Mouse (Mus musculus) spleen, postnatal 10 days (tissue): Measurements from ENCODE around the gene Madcam1.
A peak's percentile ranks its signal among the peaks of the same experiment; 100 is the strongest.

ENCODE experiments used
- DNase-seq, 2 experiments: peaks; one replicate each; pipeline ENCODE4 v3.0.0; 2021 to 2022; ENCODE audit warnings: low spot score in 2 of 2

The Madcam1 gene

GRCm38 (mm10) chr10:79668076-79668475, 3.7 kb downstream of the Madcam1 start:
- no peak for DNase-seq

DNA sequence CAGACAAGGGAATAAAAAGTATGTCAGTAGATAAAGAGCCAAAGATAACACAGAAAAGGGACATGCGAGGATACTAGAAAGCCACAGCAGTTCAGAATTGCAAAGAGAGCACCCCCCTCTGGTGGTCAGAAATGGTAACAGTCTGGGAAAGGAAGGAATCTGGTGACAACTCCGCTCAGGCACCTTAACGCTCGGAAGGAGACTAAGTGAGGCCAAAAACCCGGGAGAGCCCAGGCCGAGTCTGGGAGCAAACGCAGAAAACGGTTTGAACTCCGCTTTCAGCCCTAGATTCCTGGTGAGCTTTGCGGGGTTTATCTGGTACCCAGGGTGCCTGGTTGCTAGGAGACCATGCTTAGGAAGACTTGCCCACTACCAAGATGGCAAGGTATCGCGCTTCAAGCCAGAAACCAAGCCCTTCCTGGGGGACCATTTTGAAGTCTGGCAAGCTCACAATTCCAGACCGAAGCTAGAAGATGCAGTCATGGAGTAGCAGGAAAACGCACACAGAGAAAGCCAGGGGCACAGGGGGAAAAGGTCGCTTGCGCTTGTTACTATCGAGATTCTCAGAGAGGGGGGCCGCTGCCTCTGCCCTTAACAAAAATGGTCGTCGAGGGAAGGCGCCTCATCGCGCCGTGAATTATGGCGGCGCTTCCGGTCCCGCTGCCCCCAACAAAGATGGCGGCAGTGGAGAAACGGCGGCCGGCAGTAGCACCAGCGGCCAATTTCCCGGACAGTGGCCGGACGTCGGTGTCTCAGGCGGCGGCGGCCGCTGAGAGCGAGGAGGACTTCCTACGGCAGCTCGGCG, 4.6 kb downstream of the Madcam1 start, which contains the start of gene Tpgs1:
Tpgs1 (plus strand) TSS at position 599 of the 805 bp plus-strand sequence.
- DNase-seq: peak; percentile 87 to 89

GRCm38 (mm10) chr10:79669576-79670057, 5.3 kb downstream of the Madcam1 start:
- DNase-seq: peak; percentile 79 to 83

DNA sequence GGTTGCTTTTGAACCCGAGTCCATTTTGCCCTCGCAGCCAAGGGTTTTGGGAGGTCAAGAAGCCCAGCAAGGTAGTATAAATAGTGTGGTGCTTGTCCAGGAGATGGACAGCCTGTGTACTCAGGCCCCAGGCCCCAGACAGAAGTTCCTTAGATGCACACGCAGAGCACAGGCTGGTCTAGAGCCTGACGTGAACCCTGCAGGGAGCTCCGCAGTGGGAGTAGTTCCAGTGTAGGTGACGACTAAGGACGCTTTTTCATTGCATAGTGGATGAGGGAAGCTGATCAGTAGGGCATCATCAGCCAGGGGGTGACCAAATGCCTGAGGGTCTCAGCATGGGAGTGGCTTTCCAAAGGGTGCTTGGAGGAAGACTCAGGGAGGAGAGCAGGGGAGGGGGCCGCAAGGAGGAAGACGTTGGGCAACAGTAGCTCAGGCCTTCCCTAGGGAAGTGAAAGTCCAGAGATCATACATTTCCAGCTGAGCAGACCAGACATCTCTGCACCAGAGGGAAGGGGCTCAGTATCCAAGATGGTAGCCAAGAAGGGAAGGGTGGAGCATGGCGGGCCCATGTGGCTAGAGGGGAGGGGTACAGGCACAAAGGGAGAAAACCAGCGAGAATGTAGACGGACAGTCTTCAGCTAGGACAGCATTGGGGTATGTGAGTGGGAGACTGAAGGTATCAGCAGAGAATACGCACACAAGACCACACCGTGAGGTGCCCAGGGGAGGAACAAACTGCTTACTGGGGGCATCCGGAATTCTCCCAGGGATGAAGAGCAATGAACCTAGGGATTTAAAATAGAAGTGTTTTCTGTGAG, 5.9 kb downstream of the Madcam1 start:
- DNase-seq: no peak

- no peak for DNase-seq
Measured at GRCm38 (mm10) chr10:79671396-79672087, 7.2 kb downstream of the Madcam1 start.

GRCm38 (mm10) chr10:79672088-79672455, 7.7 kb downstream of the Madcam1 start:
- DNase-seq: no peak

DNA sequence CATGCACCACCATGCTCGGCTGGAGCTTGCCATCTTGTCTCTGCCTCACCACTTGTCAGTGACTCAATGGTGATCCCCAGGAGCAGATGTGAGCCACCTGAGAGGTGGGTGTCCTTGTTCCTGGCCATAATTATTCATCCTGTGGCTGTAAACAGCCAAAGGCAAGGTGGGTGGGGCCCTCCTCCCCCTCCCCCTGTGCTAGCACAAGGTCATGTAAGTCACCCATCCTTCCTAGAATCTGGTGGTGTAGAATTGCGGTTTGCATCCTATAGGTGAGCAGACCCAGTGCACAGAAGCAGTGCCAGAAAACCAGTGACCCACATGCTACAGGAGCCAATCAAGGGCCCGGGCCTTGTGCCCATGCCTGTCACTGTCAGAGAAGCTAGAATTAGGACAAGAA, 8.7 kb downstream of the Madcam1 start:
- DNase-seq: no peak

DNA sequence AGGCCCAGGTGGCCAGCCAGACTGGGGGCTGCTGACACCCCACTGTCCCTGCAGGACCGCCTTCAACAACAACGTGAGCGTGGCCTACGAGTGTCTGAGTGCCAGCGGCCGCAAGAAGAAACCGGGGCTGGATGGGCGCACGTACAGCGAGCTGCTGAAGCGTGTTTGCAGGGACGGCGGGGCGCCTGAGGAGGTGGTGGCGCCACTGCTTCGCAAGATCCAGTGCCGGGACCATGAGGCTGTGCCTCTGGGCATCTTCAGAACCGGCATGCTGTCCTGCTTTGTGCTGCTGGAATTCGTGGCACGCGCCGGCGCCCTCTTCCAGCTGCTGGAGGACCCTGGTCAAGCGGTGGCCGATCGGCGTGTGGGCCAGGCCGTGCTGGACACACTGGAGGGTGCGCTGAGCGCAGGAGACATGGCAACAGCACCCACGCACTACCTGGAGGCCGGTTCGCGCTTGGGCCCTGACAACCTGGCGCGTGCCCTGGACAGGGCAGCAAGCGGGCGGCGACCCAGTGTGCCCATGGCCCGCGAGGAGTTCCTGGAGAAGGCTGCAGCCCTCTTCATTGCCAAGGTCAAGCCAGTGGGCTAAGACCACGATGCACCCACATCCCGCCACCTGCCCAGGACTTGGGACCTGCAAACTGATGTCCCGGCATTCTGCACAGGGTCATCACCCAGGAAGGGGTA, 11.1 kb downstream of the Madcam1 start:
- DNase-seq: no peak

DNA sequence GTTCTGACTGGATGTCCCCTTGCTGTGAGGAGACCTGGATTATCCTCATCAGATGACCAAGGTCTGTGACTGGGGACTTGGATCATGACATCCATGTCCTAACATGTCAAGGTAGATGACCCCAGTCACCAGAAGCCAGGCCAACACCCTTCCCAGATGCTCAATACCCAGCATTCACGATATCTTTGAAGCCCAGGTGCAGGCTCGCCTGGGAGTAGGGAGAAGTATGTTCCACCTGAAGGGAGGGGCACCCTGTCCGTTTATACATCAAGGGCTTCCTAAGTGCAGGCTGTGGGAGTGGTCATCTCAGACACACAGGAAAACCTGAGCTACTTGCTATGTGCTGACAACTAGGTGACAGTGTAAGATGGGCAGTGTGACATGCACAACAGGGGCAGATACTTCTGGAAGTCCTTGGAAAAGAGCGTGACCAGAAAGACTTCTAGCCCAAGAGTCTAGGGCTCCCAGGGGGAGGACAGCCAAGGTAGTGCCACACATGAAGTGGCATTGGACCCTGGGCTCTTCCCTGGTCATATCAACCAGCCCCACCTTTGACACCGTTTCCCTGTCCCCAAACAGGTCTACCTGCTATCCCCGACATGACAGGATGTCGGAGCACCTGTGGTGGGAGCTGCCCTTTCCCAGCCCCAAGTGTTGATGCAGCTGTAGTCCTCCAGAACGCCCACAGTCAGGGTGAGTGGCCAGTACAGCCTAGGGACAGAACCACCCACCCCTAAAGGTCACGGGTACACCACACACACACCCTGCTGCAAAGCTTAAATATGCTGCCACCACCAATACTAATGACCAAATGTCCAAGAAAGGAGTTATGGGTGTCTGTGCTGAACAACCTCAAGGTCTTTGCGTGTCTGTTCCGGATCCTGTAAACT, 16.5 kb downstream of the Madcam1 start:
- DNase-seq: peak in 1 of 2 experiments; percentile 42

DNA sequence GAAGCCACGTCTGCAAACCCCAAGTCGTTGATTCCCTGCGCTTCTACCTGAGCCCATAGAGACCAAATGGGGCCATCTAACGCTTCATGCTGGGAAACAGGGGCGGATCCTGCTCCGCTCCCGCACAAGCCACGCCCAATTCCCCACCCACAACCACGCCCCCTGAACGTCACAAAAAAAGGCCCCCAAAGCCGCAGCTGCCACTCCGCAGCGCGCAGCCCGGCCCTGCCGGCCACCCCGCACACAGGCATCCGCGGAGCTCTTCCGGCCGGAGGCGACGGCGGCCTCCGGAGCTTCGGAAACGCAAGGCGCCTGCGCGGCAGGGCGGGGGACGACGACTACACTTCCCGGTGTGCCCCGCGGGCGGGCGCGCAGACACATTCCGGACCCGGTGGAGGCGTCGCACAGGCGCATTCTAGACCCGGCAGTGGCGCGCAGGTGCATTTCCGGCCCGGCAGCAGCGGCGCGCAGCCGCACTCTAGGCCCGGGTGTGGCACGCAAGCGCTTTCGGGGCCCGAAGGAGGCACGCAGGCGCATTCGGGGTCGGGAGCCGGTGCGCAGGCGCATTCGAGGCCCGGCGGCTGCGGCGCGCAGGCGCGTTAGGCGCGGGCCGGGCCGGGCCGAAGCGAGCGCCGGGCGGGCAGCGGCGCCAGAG, 17.4 kb downstream of the Madcam1 start, which contains the start of gene Cdc34:
Cdc34 (plus strand) TSS at position 605 of the 655 bp plus-strand sequence.
- DNase-seq: peak; percentile 98 to 99

- DNase-seq: peak; percentile 50 to 51
Measured at GRCm38 (mm10) chr10:79682551-79682915, 18.2 kb downstream of the Madcam1 start.

GRCm38 (mm10) chr10:79682916-79683582, 18.7 kb downstream of the Madcam1 start:
- peak; percentile 55 to 81 for DNase-seq

DNA sequence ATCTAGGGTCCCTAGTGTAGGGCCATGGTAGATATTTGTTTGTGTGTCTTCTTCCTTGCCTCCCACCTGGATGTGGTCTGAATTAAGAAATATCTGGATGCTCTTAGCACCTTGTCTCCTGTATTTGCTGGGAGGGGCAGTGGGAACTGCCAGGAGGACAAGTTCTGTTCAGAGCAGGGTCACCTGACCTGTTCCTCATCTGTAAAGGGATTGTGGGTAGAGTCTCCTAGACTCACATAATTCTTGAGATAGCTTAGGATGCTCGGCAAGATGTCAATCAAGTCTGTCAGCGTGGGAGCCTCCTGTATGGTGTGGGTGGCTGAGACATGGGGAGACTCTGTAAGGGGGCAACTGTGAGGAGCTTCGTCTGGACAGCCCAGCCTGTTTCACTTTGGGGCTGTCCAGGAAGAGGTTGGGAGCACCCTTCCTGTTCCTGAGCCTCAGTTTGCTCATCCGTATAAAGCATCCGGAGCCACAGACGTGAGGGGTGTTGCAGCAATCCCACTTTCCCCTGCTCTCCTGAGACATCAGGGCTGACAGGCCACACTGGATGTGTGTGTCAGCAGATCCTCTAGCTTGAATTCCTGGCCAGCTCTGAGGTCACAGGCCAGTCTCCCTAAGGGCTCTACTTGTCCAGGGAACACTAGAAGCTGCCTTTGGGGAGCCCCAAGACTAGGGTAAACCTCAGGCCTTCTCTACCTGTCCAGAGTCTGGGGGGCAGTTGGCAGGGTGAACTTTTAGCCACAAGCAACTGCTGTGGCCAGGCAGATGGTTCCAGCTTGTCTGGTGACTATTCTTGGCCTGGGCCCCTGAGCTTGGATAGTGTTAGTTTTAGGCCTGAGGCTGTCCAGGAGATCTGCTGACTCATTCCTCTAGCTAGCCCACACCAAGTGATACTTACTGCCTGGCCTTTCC, 19.6 kb downstream of the Madcam1 start:
- no peak for DNase-seq

DNA sequence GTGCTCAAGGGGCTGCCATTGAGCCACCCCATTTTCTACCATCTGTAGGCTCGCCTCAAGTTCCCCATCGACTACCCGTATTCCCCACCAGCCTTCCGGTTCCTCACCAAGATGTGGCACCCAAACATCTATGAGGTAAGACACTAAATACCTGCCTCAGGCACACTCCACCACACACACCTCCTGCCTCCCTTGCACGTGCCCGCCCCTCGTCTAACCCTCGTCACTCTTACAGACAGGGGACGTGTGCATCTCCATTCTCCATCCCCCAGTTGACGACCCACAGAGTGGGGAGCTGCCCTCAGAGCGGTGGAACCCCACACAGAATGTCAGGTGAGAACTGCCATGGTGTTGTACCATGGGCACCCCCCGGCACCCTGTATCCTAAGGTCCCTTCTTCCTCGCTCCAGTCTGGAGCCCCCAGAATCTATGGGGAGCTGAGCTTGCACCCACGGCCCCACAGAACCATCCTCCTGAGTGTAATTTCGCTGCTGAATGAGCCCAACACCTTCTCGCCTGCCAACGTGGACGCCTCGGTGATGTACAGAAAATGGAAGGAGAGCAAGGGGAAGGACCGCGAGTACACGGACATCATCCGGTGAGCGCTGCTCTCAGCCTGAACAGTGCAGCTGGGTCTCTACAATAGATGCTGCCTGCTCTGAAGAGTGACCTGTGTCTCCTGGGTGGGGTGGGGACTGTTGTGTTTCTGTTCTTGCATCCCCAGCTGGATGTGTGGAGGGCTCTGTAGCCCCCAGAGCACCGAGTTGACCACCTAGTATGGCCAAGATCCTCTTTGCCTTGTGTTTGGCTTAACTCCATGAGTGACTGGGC, 20.6 kb downstream of the Madcam1 start:
- no peak for DNase-seq

DNA sequence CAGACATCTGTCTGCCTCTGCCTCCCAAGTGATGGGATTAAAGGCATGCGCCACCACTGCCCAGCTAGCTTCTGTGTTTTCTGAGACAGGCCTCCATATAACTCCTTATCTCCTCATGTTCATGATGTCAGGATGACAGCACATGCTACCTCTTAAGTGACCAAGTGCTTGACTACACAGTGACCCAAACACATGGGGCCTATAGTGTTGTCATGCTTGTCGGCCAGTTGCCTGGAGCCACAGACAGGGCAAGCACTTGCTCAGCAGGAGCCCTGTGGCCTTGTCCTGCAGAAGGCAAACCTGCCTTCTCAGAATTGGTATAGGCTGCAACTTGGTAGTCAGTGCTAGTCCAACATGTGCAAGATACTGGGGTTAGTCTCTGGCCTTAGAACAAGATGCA, 21.9 kb downstream of the Madcam1 start:
- DNase-seq: no peak

DNA sequence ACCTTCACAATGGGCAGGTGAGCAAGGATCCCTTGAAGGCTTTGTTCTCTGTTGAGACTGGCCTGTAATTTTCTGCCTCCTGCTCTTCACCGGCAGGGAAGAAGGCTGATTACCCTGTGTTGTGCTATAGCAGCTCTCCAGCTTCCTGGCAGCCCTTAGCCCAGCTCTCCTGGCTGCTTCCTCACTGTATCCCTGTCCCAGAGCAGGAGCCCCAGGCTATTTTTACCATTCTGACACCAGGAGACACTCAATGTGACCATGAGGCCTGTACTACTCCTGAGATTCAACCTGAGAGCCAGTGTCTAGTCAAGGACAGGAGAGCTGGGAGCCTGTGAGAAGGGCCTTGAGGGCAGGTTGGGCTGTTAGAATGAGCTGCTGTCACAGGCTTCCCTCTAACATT, 22.3 kb downstream of the Madcam1 start:
- no peak for DNase-seq

GRCm38 (mm10) chr10:79687513-79687912, 23.2 kb downstream of the Madcam1 start:
- DNase-seq: no peak
